Mouse (Mus musculus): ENCODE measurements at regions not wholly inside any gene's neighbourhood (a gene's known extent, or its start where the extent isn't known, plus 50 kb on each side); places are given as distances from the start of the nearest gene placed in this dataset.

- no peak for ATAC-seq (replicated peaks; ENCODE audit: insufficient number of reproducible peaks, low FRiP score, low TSS enrichment, poor library complexity, severe bottlenecking)
Measured at GRCm38 (mm10) chr13:28560081-28560480, 302.8 kb downstream of the Gm11361 start.

- no peak for ATAC-seq (replicated peaks; ENCODE audit: insufficient number of reproducible peaks, low FRiP score, low TSS enrichment, poor library complexity, severe bottlenecking)
Measured at GRCm38 (mm10) chr13:28557032-28557570, 299.8 kb downstream of the Gm11361 start.

- ATAC-seq (replicated peaks; ENCODE audit: insufficient number of reproducible peaks, low FRiP score, low TSS enrichment, poor library complexity, severe bottlenecking) = no peak
Measured at GRCm38 (mm10) chr13:28556385-28556938, 299.1 kb downstream of the Gm11361 start.

- no peak for ATAC-seq (replicated peaks; ENCODE audit: insufficient number of reproducible peaks, low FRiP score, low TSS enrichment, poor library complexity, severe bottlenecking)
Measured at GRCm38 (mm10) chr13:28554143-28554830, 297.0 kb downstream of the Gm11361 start.

GRCm38 (mm10) chr13:28552974-28553750, 295.8 kb downstream of the Gm11361 start:
- ATAC-seq (replicated peaks; ENCODE audit: insufficient number of reproducible peaks, low FRiP score, low TSS enrichment, poor library complexity, severe bottlenecking) = no peak

- ATAC-seq (replicated peaks; ENCODE audit: insufficient number of reproducible peaks, low FRiP score, low TSS enrichment, poor library complexity, severe bottlenecking) = no peak
Measured at GRCm38 (mm10) chr13:28551555-28551954, 294.2 kb downstream of the Gm11361 start.

- no peak for ATAC-seq (replicated peaks; ENCODE audit: insufficient number of reproducible peaks, low FRiP score, low TSS enrichment, poor library complexity, severe bottlenecking)
Measured at GRCm38 (mm10) chr13:28545797-28546196, 288.5 kb downstream of the Gm11361 start.

GRCm38 (mm10) chr13:28545337-28545736, 288.0 kb downstream of the Gm11361 start:
- no peak for ATAC-seq (replicated peaks; ENCODE audit: insufficient number of reproducible peaks, low FRiP score, low TSS enrichment, poor library complexity, severe bottlenecking)

- no peak for ATAC-seq (replicated peaks; ENCODE audit: insufficient number of reproducible peaks, low FRiP score, low TSS enrichment, poor library complexity, severe bottlenecking)
Measured at GRCm38 (mm10) chr13:28544819-28545180, 287.5 kb downstream of the Gm11361 start.

GRCm38 (mm10) chr13:28544003-28544818, 286.9 kb downstream of the Gm11361 start:
- ATAC-seq (replicated peaks; ENCODE audit: insufficient number of reproducible peaks, low FRiP score, low TSS enrichment, poor library complexity, severe bottlenecking) = no peak

- ATAC-seq (replicated peaks; ENCODE audit: insufficient number of reproducible peaks, low FRiP score, low TSS enrichment, poor library complexity, severe bottlenecking) = no peak
Measured at GRCm38 (mm10) chr13:28541607-28542006, 284.3 kb downstream of the Gm11361 start.

- no peak for ATAC-seq (replicated peaks; ENCODE audit: insufficient number of reproducible peaks, low FRiP score, low TSS enrichment, poor library complexity, severe bottlenecking)
Measured at GRCm38 (mm10) chr13:28533080-28533479, 275.8 kb downstream of the Gm11361 start.

GRCm38 (mm10) chr13:28532278-28532677, 274.9 kb downstream of the Gm11361 start:
- no peak for ATAC-seq (replicated peaks; ENCODE audit: insufficient number of reproducible peaks, low FRiP score, low TSS enrichment, poor library complexity, severe bottlenecking)

- ATAC-seq (replicated peaks; ENCODE audit: insufficient number of reproducible peaks, low FRiP score, low TSS enrichment, poor library complexity, severe bottlenecking) = no peak
Measured at GRCm38 (mm10) chr13:28531534-28531999, 274.2 kb downstream of the Gm11361 start.

GRCm38 (mm10) chr13:28530947-28531346, 273.6 kb downstream of the Gm11361 start:
- ATAC-seq (replicated peaks; ENCODE audit: insufficient number of reproducible peaks, low FRiP score, low TSS enrichment, poor library complexity, severe bottlenecking) = no peak

GRCm38 (mm10) chr13:28528898-28529511, 271.7 kb downstream of the Gm11361 start:
- ATAC-seq (replicated peaks; ENCODE audit: insufficient number of reproducible peaks, low FRiP score, low TSS enrichment, poor library complexity, severe bottlenecking) = no peak

- no peak for ATAC-seq (replicated peaks; ENCODE audit: insufficient number of reproducible peaks, low FRiP score, low TSS enrichment, poor library complexity, severe bottlenecking)
Measured at GRCm38 (mm10) chr13:28526299-28526698, 269.0 kb downstream of the Gm11361 start.

- ATAC-seq (replicated peaks; ENCODE audit: insufficient number of reproducible peaks, low FRiP score, low TSS enrichment, poor library complexity, severe bottlenecking) = no peak
Measured at GRCm38 (mm10) chr13:28524411-28524810, 267.1 kb downstream of the Gm11361 start.
